Mouse (Mus musculus): Measurements from ENCODE around the gene Dock9. TPM values are rescaled to one million over a fixed set of nuclear protein-coding genes. Genes with fewer than 3 reads are reported as not detected.
"Not testable (repeated sequence)": the region's sequence is repeated elsewhere in the genome, so short reads cannot be mapped to it uniquely, and the experiment has no call there.

The Dock9 gene
- total and polyA plus RNA-seq, 3 experiments, result 3.4 to 21.7 (median 9.3) TPM

- Histone ChIP-seq H3K4me1 (ENCODE audit: insufficient read depth, low read depth, low read length) (no peaks in the 10 kb centered on the region), H3K27me3 (ENCODE audit: insufficient read depth, low read length) (no peaks in the 10 kb centered on the region), H3K9me3 (replicated peaks) (no peaks in the 10 kb centered on the region), H3K36me3 (replicated peaks) (peaks cover 20% of the 10 kb centered on the region), H3K4me3 (ENCODE audit: low read depth, low read length) (no peak overlapping the region)
- ATAC-seq (ENCODE audit: extremely low read depth, insufficient number of reproducible peaks, low FRiP score, poor library complexity, severe bottlenecking) (no peak), DNase-seq (ENCODE audit: low spot score) (no peak)
- no peak for TF ChIP-seq TAL1 (conservative IDR thresholded peaks at IDR 0.05; ENCODE audit: low read depth, low read length)
- TF ChIP-seq POLR2AphosphoS5 (IDR thresholded peaks at IDR 0.05; ENCODE audit: insufficient replicate concordance, low read depth, low read length), result no peak
- TF ChIP-seq GATA2 (IDR thresholded peaks at IDR 0.05; ENCODE audit: borderline replicate concordance, low read depth, low read length), result no peak
- no peak for TF ChIP-seq GATA1 (IDR thresholded peaks at IDR 0.05; ENCODE audit: borderline replicate concordance, low read length)
- TF ChIP-seq CTCF (IDR thresholded peaks at IDR 0.05; ENCODE audit: low read depth, low read length), result no peak
Measured at GRCm38 (mm10) chr14:121626741-121627140, 170.9 kb downstream of the Dock9 start.

- not testable (repeated sequence) for DNase-seq (ENCODE audit: low spot score); H3K4me3 ChIP-seq (ENCODE audit: low read depth, low read length); H3K27me3 ChIP-seq (ENCODE audit: insufficient read depth, low read length); H3K9me3 ChIP-seq (replicated peaks); ATAC-seq (ENCODE audit: extremely low read depth, insufficient number of reproducible peaks, low FRiP score, poor library complexity, severe bottlenecking); H3K4me1 ChIP-seq (ENCODE audit: insufficient read depth, low read depth, low read length)
- peaks cover 25% of the 10 kb centered on the region for H3K36me3 ChIP-seq (replicated peaks)
Measured at GRCm38 (mm10) chr14:121623996-121624542, 173.6 kb downstream of the Dock9 start.

- no peaks in the 10 kb centered on the region for H3K27me3 ChIP-seq (ENCODE audit: insufficient read depth, low read length)
- no peak for TF ChIP-seq GATA1 (IDR thresholded peaks at IDR 0.05; ENCODE audit: borderline replicate concordance, low read length)
- no peak for TF ChIP-seq POLR2AphosphoS5 (IDR thresholded peaks at IDR 0.05; ENCODE audit: insufficient replicate concordance, low read depth, low read length)
- no peak for TF ChIP-seq TAL1 (conservative IDR thresholded peaks at IDR 0.05; ENCODE audit: low read depth, low read length)
- no peak for TF ChIP-seq GATA2 (IDR thresholded peaks at IDR 0.05; ENCODE audit: borderline replicate concordance, low read depth, low read length)
- TF ChIP-seq CTCF (IDR thresholded peaks at IDR 0.05; ENCODE audit: low read depth, low read length), result no peak
- H3K9me3 ChIP-seq (replicated peaks), result 0 out of 2 replicates have a peak, but pooled peaks cover 3% of the 10 kb centered on the region
- peaks cover 18% of the 10 kb centered on the region for H3K36me3 ChIP-seq (replicated peaks)
- H3K4me3 ChIP-seq (ENCODE audit: low read depth, low read length), result no peak overlapping the region
- DNase-seq (ENCODE audit: low spot score) (no peak), ATAC-seq (ENCODE audit: extremely low read depth, insufficient number of reproducible peaks, low FRiP score, poor library complexity, severe bottlenecking) (no peak)
- H3K4me1 ChIP-seq (ENCODE audit: insufficient read depth, low read depth, low read length), result no peaks in the 10 kb centered on the region
Measured at GRCm38 (mm10) chr14:121621806-121622205, 175.8 kb downstream of the Dock9 start.

- no peaks in the 10 kb centered on the region for H3K27me3 ChIP-seq (ENCODE audit: insufficient read depth, low read length)
- 0 out of 2 replicates have a peak, but pooled peaks cover 3% of the 10 kb centered on the region for H3K9me3 ChIP-seq (replicated peaks)
- no peak for ATAC-seq (ENCODE audit: extremely low read depth, insufficient number of reproducible peaks, low FRiP score, poor library complexity, severe bottlenecking)
- DNase-seq (ENCODE audit: low spot score), result no peak
- H3K4me1 ChIP-seq (ENCODE audit: insufficient read depth, low read depth, low read length), result no peaks in the 10 kb centered on the region
- H3K36me3 ChIP-seq (replicated peaks), result peaks cover 13% of the 10 kb centered on the region
- TF ChIP-seq GATA1 (IDR thresholded peaks at IDR 0.05; ENCODE audit: borderline replicate concordance, low read length), result no peak
- H3K4me3 ChIP-seq (ENCODE audit: low read depth, low read length), result no peak overlapping the region
Measured at GRCm38 (mm10) chr14:121620567-121620966, 177.1 kb downstream of the Dock9 start.

- TF ChIP-seq CTCF (IDR thresholded peaks at IDR 0.05; ENCODE audit: low read depth, low read length) (no peak), GATA2 (IDR thresholded peaks at IDR 0.05; ENCODE audit: borderline replicate concordance, low read depth, low read length) (no peak), GATA1 (IDR thresholded peaks at IDR 0.05; ENCODE audit: borderline replicate concordance, low read length) (no peak), TAL1 (conservative IDR thresholded peaks at IDR 0.05; ENCODE audit: low read depth, low read length) (no peak), POLR2AphosphoS5 (IDR thresholded peaks at IDR 0.05; ENCODE audit: insufficient replicate concordance, low read depth, low read length) (no peak)
Measured at GRCm38 (mm10) chr14:121620157-121620556, 177.5 kb downstream of the Dock9 start.

GRCm38 (mm10) chr14:121617645-121618390, 179.8 kb downstream of the Dock9 start:
- no peak for ATAC-seq (ENCODE audit: extremely low read depth, insufficient number of reproducible peaks, low FRiP score, poor library complexity, severe bottlenecking)
- TF ChIP-seq GATA2 (IDR thresholded peaks at IDR 0.05; ENCODE audit: borderline replicate concordance, low read depth, low read length) (no peak), GATA1 (IDR thresholded peaks at IDR 0.05; ENCODE audit: borderline replicate concordance, low read length) (no peak), TAL1 (conservative IDR thresholded peaks at IDR 0.05; ENCODE audit: low read depth, low read length) (no peak), POLR2AphosphoS5 (IDR thresholded peaks at IDR 0.05; ENCODE audit: insufficient replicate concordance, low read depth, low read length) (no peak), CTCF (IDR thresholded peaks at IDR 0.05; ENCODE audit: low read depth, low read length) (no peak)
- peaks cover 9% of the 10 kb centered on the region for H3K36me3 ChIP-seq (replicated peaks)
- H3K4me1 ChIP-seq (ENCODE audit: insufficient read depth, low read depth, low read length), result no peaks in the 10 kb centered on the region
- H3K4me3 ChIP-seq (ENCODE audit: low read depth, low read length), result no peak overlapping the region
- H3K27me3 ChIP-seq (ENCODE audit: insufficient read depth, low read length), result no peaks in the 10 kb centered on the region
- 0 out of 2 replicates have a peak, but pooled peaks cover 3% of the 10 kb centered on the region for H3K9me3 ChIP-seq (replicated peaks)
- no peak for DNase-seq (ENCODE audit: low spot score)

More at GRCm38 (mm10) chr14:121620157-121620556, 177.5 kb downstream of the Dock9 start:
- Histone ChIP-seq H3K9me3 (replicated peaks) (0 out of 2 replicates have a peak, but pooled peaks cover 3% of the 10 kb centered on the region), H3K4me3 (ENCODE audit: low read depth, low read length) (no peak overlapping the region), H3K27me3 (ENCODE audit: insufficient read depth, low read length) (no peaks in the 10 kb centered on the region), H3K36me3 (replicated peaks) (peaks cover 13% of the 10 kb centered on the region), H3K4me1 (ENCODE audit: insufficient read depth, low read depth, low read length) (no peaks in the 10 kb centered on the region)
- no peak for ATAC-seq (ENCODE audit: extremely low read depth, insufficient number of reproducible peaks, low FRiP score, poor library complexity, severe bottlenecking)
- no peak for DNase-seq (ENCODE audit: low spot score)

Measured in G1E (cell line).